Mouse (Mus musculus): ENCODE data around the gene Olfr785.
"Not testable (repeated sequence)": the region's sequence is repeated elsewhere in the genome, so short reads cannot be mapped to it uniquely, and the experiment has no call there.

Gene Olfr785

GRCm38 (mm10) chr10:129405126-129405525 is at the start of gene Olfr785:
TSS of gene Olfr785 (plus strand) at chr10:129405426.
- no peak for DNase-seq (ENCODE audit: inconsistent age in 2 of 2, low spot score in 1 of 2)

GRCm38 (mm10) chr10:129356496-129356895 is 48.7 kb upstream of the Olfr785 start:
- not testable (repeated sequence) for DNase-seq (ENCODE audit: inconsistent age in 2 of 2, low spot score in 1 of 2)

- no peak for DNase-seq (ENCODE audit: inconsistent age in 2 of 2, low spot score in 1 of 2)
These were observed 47.9 kb upstream of the Olfr785 start for GRCm38 (mm10) chr10:129357307-129357706.

- DNase-seq (ENCODE audit: inconsistent age in 2 of 2, low spot score in 1 of 2) = not testable (repeated sequence)
These were observed 31.2 kb upstream of the Olfr785 start for GRCm38 (mm10) chr10:129374051-129374450.

GRCm38 (mm10) chr10:129383783-129384182 is 21.4 kb upstream of the Olfr785 start, which contains the start of gene Olfr784:
TSS of gene Olfr784 (plus strand) at chr10:129384083.
- no peak for DNase-seq (ENCODE audit: inconsistent age in 2 of 2, low spot score in 1 of 2)

- peak in 1 of 2 experiments; percentile 5 for DNase-seq (ENCODE audit: inconsistent age in 2 of 2, low spot score in 1 of 2)
These were observed 4.3 kb upstream of the Olfr785 start for GRCm38 (mm10) chr10:129400892-129401291.

GRCm38 (mm10) chr10:129427006-129427405 is 21.8 kb downstream of the Olfr785 start, which contains the start of gene Olfr786:
TSS of gene Olfr786 (plus strand) at chr10:129427306.
- DNase-seq (ENCODE audit: inconsistent age in 2 of 2, low spot score in 1 of 2) = no peak

Measured in adrenal gland, adult (tissue).